Mouse (Mus musculus): ENCODE measurements at regions not wholly inside any gene's neighbourhood (a gene's known extent, or its start where the extent isn't known, plus 50 kb on each side); places are given as distances from the start of the nearest gene placed in this dataset.

- DNase-seq (ENCODE audit: low spot score) = no peak
Observed at GRCm38 (mm10) chr9:93955235-93956040, 582.4 kb downstream of the 1190002N15Rik start.

DNA sequence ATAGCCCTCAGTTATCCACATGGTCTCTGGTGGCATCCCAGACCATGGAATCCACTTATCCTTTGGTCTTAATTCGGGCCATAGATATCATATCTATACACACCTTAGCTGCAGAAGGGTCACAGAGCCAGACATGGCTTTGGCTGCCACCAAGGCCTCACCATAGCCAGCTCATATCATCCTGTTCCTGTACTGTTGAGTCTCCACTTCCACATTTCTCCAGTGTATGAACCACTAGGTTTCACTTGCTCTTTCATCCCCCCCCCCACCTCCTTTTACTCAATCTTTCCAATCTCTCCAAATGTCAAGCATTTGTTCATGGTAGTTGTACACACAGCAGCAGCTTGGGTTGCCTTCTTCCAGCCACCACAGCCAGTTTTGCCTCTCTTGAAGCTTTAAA is 589.2 kb downstream of the 1190002N15Rik start:
- DNase-seq (ENCODE audit: low spot score) = no peak

DNA sequence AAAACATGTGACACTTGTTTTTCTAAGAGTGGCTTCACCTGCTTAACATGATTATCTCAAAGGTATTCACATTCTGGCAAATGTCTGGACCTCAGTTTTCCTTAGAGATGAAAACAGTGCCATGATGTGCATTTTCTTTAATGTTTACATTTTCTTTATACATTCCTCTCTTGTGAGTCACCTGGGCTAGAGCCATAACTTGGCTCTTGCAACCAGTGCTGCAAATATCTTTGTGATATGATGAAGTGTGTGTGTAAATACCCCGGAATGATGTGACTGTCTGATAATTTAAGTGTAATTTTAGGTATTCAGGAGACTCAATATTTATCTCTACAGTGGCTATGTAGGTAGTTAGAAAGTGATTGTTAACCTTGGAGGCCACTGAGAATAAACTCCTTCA is 590.8 kb downstream of the 1190002N15Rik start:
- DNase-seq (ENCODE audit: low spot score) = no peak

- no peak for DNase-seq (ENCODE audit: low spot score)
Observed at GRCm38 (mm10) chr9:93940193-93940592, 597.7 kb downstream of the 1190002N15Rik start.

DNA sequence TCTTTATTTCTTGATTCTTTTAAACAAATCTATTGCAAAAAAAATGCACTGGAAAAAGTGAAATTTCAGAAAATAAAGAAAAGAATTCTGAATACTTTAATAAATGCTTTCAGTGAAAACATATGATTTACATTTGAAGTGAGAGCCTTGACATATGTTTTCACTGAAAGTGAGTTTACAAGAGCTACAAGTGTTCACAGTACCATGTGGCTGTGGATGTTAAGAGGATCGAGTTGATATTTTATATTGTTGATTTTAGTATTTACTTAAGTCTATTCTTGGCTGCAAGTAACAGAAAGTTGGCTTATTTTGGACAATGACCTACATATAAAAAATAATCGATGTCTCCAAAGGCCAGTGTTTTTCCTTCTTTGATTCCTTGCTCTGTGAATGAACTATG is 607.2 kb downstream of the 1190002N15Rik start:
- no peak for DNase-seq (ENCODE audit: low spot score)

DNA sequence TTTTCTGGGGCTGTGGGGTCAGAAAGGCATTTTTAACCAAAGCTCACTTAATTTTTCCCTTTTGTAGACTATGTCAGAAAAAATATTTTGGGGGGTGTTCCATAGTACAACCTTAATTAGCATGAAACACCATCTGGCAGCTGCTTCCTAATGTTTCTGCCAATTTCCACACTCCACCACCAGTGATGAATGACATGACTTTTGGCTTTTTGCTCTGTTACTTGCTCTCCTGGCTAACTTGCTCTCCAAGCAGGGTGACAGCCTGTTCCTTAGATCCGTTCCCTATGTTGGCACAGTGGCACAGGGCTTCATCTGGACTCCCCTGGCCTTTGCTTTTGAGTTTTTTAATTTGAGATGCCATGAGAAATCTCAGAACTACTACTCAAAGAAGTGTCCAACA is 648.6 kb downstream of the 1190002N15Rik start:
- no peak for DNase-seq (ENCODE audit: low spot score)

- no peak for DNase-seq (ENCODE audit: low spot score)
Observed at GRCm38 (mm10) chr9:93880112-93880511, 657.8 kb downstream of the 1190002N15Rik start.

DNA sequence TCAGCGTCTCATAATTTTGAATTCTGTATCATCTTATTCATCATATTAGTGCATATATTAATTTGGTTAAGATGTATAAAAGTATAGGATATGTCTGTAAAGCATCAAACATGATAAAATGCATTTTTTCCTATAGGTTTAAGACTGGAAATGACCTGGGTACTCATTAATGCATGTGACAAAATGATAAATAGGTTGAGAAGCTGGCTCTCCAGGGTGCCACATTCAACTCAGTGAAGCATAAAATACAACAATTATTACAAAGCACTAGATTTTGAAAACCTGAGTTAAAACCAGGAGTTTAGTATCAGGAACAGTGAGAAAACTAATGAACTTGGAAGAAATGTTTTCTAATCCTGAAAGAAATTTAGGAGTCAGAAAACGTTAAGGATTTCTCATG is 658.3 kb downstream of the 1190002N15Rik start:
- no peak for DNase-seq (ENCODE audit: low spot score)

DNA sequence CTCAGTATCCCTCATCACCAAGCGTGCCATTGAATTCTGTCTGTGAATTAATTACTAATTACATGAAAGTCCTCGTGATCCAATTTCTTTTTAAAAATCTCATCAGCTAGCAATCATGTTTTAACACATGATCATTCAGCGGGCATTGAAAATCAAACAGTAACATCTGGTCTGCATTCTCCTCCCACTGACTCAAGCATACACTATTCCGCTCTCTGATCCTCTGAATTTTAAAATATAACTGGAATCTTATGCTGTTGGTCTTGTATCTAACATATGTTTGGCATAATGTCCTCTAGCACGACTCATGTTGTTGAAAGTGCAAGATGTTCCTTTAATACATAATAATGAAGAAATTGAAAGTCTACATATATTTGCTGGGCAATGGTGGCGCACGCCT is 667.1 kb downstream of the 1190002N15Rik start:
- DNase-seq (ENCODE audit: low spot score) = no peak

DNA sequence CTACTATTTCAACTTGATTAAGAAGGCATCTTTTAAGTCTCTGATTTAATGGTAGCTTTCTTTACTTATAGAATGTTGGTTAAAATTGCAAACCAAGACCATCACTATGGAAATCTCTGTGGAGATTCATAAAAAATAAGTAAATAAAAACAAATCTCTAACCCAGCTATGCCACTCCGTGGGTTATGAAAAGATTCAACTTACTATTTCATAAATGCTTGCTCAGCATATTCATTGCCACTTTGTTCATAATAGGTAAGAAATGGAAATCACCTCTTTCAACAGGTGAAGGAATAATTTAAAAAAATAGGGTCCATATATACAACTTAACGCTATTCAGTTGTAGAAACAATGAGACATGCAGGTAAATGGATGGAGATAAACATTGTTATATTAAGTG is 679.9 kb downstream of the 1190002N15Rik start:
- DNase-seq (ENCODE audit: low spot score) = no peak

- DNase-seq (ENCODE audit: low spot score) = no peak
Observed at GRCm38 (mm10) chr9:93846411-93846810, 691.5 kb downstream of the 1190002N15Rik start.

DNA sequence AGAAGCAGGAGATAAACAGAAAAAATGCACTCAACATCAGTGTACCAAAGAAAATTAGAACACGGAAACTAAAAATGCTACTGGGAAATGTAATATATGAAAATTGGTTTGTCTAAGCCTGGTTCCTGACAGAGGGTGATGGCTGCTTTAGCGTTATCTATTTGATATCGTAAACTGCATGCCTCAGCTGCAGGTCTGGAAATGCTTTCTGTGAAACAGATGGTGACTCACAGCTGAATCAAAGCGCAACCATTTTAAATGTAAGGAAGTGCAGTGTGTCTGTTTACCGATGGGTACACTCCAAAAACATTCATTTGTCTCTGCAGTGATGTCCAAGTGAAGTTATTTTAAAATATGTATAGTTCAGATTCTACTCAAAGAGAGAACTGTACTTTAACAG is 694.0 kb downstream of the 1190002N15Rik start:
- DNase-seq (ENCODE audit: low spot score) = no peak

Data from c-Kit-positive CD71-positive TER-119-positive erythroid progenitor cells, embryonic 14.5 days (primary cell).